Mouse (Mus musculus) adrenal gland, postnatal 25 days (tissue): ENCODE measurements around the gene Nbea. TPM values are rescaled to one million over a fixed set of nuclear protein-coding genes. Genes with fewer than 3 reads are reported as not detected.
A peak's percentile ranks its signal among the peaks of the same experiment; 100 is the strongest.

Experiments used
- DNase-seq: peaks from one replicate; pipeline ENCODE4 v3.0.0; 2021; ENCODE audit warnings: mixed read lengths
- long read RNA-seq: library from polyadenylated mRNA; stranded (forward); transcript quantifications from one replicate; pipeline ENCODE4 v2.0.0, GENCODE M21; 2021
- total RNA-seq: library from RNA; stranded (reverse); gene quantifications from 2 replicates; pipeline ENCODE4 v1.2.3, GENCODE M21; 2021

The Nbea gene
- total RNA-seq, result 27.2 and 29.4 TPM in 2 replicates
- long read RNA-seq, full-length matches to known transcripts, result 1 of 2 reads
- long read RNA-seq, partial matches to known transcripts, result 0 of 2 reads
- long read RNA-seq, other reads (novel, unspliced or antisense), result 1 of 2 reads

- DNase-seq, result peak; percentile 93
Measured at GRCm38 (mm10) chr3:56183159-56184133, at the start of gene Nbea. Nbea (minus strand) TSS chr3:56183701.

GRCm38 (mm10) chr3:56229283-56229682 lies 45.8 kb upstream of the Nbea start:
- no peak for DNase-seq

- DNase-seq, result no peak
Measured at GRCm38 (mm10) chr3:56215989-56216388, 32.5 kb upstream of the Nbea start.

GRCm38 (mm10) chr3:56203968-56204367 lies 20.5 kb upstream of the Nbea start:
- no peak for DNase-seq

- DNase-seq, result no peak
Measured at GRCm38 (mm10) chr3:56188238-56188637, 4.7 kb upstream of the Nbea start.

- DNase-seq, result peak; percentile 2
Measured at GRCm38 (mm10) chr3:56187131-56187779, 3.8 kb upstream of the Nbea start.

GRCm38 (mm10) chr3:56182371-56183158 lies 936 bp downstream of the Nbea start:
- DNase-seq, result peak; percentile 49

- no peak for DNase-seq
Measured at GRCm38 (mm10) chr3:56181991-56182370, 1.5 kb downstream of the Nbea start.

GRCm38 (mm10) chr3:56181025-56181424 lies 2.5 kb downstream of the Nbea start:
- DNase-seq, result no peak

GRCm38 (mm10) chr3:56157864-56158263 lies 25.6 kb downstream of the Nbea start:
- no peak for DNase-seq

GRCm38 (mm10) chr3:56126674-56127073 lies 56.8 kb downstream of the Nbea start:
- DNase-seq, result no peak

GRCm38 (mm10) chr3:56116647-56117046 lies 66.9 kb downstream of the Nbea start:
- no peak for DNase-seq

GRCm38 (mm10) chr3:56108101-56108500 lies 75.4 kb downstream of the Nbea start:
- DNase-seq, result no peak

GRCm38 (mm10) chr3:56097105-56097504 lies 86.4 kb downstream of the Nbea start:
- DNase-seq, result no peak

GRCm38 (mm10) chr3:56079015-56079612 lies 104.4 kb downstream of the Nbea start:
- no peak for DNase-seq

GRCm38 (mm10) chr3:56067849-56068248 lies 115.7 kb downstream of the Nbea start:
- peak; percentile 49 for DNase-seq

- DNase-seq, result no peak
Measured at GRCm38 (mm10) chr3:56066360-56067040, 117.0 kb downstream of the Nbea start.

GRCm38 (mm10) chr3:56065234-56065633 lies 118.3 kb downstream of the Nbea start:
- DNase-seq, result no peak

- DNase-seq, result peak; percentile 6
Measured at GRCm38 (mm10) chr3:56045659-56046336, 137.7 kb downstream of the Nbea start.

GRCm38 (mm10) chr3:56043091-56043490 lies 140.4 kb downstream of the Nbea start:
- no peak for DNase-seq

- DNase-seq, result no peak
Measured at GRCm38 (mm10) chr3:56039494-56039893, 144.0 kb downstream of the Nbea start.
